Mouse (Mus musculus) embryonic facial prominence, embryonic 13.5 days (tissue): ENCODE results near the gene Taf3. TPM values are rescaled to one million over a fixed set of nuclear protein-coding genes. Genes with fewer than 3 reads are reported as not detected.

ENCODE experiments used
- ATAC-seq: fragments of 200-750 bp; cut with Nextera tagmentation; 2 replicates; pipeline ENCODE4 v1.8.0; 2017; ENCODE audit warnings: low read depth; ENCODE audit not compliant: insufficient number of reproducible peaks, insufficient read depth, low FRiP score, low TSS enrichment
- H3K27ac ChIP-seq: fragments of 300-500 bp; sonication (generic); 2 replicates; pipeline ENCODE4 v1.5.1; 2015; ENCODE audit warnings: moderate library complexity, mild to moderate bottlenecking, inconsistent platforms
- H3K27me3 ChIP-seq: fragments of 300-500 bp; sonication (generic); 2 replicates; pipeline ENCODE4 v1.6.1; 2015; ENCODE audit warnings: mild to moderate bottlenecking, inconsistent platforms
- H3K36me3 ChIP-seq: fragments of 300-500 bp; sonication (generic); 2 replicates; pipeline ENCODE4 v1.6.1; 2015; ENCODE audit warnings: mild to moderate bottlenecking, inconsistent platforms
- H3K4me1 ChIP-seq: fragments of 300-500 bp; sonication (generic); 2 replicates; pipeline ENCODE4 v1.6.1; 2015; ENCODE audit warnings: inconsistent platforms
- H3K4me2 ChIP-seq: fragments of 300-500 bp; sonication (generic); 2 replicates; pipeline ENCODE4 v1.6.1; 2015; ENCODE audit warnings: moderate library complexity, mild to moderate bottlenecking, inconsistent platforms
- H3K4me3 ChIP-seq: fragments of 300-500 bp; sonication (generic); 2 replicates; pipeline ENCODE4 v1.5.1; 2015; ENCODE audit warnings: mild to moderate bottlenecking, inconsistent platforms
- H3K9ac ChIP-seq: fragments of 300-500 bp; sonication (generic); 2 replicates; pipeline ENCODE4 v1.6.1; 2015; ENCODE audit warnings: mild to moderate bottlenecking, inconsistent platforms
- H3K9me3 ChIP-seq: fragments of 300-500 bp; sonication (generic); 2 replicates; pipeline ENCODE4 v1.6.1; 2016; ENCODE audit warnings: inconsistent platforms
- WGBS: fragments of 180-500 bp; shearing (Covaris S2); methylation state at CpG from one replicate; pipeline ENCODE4 v1.1.7; 2015; ENCODE audit warnings: mixed read lengths; 5-methylcytosine and 5-hydroxymethylcytosine counted together
- polyA plus RNA-seq: library from polyadenylated mRNA; unstranded; fragments of >200 nt; fragmentation: Nextera tagmentation; extraction: Ambion mirVana; gene quantifications from 2 replicates; pipeline ENCODE4 v1.2.1, GENCODE M21; 2015

Gene Taf3
- polyA plus RNA-seq, 1 experiment from 2014 or later = 16.3 TPM

GRCm38 (mm10) chr2:9871798-9872197, 176.6 kb downstream of the Taf3 start:
- Histone ChIP-seq H3K36me3 (peaks cover 7% of the 10 kb centered on the region), H3K4me1 (peaks cover 36% of the 10 kb centered on the region), H3K27ac (no peak overlapping the region; the same call in 1 of the 2 replicates), H3K9me3 (no peaks in the 10 kb centered on the region), H3K9ac (peak overlapping the region; percentile 67), H3K4me3 (peak overlapping the region; percentile 54), H3K4me2 (peak overlapping the region; percentile 90), H3K27me3 (peaks cover 60% of the 10 kb centered on the region)
- no peak for ATAC-seq
- WGBS = 32% methylated on average over 6 of the region's 6 CpGs

- H3K4me2 ChIP-seq = peak overlapping the region; percentile 90
- no peak for ATAC-seq
- H3K9ac ChIP-seq = peak overlapping the region; percentile 67
- peaks cover 55% of the 10 kb centered on the region for H3K27me3 ChIP-seq
- H3K4me3 ChIP-seq = peak overlapping the region; percentile 54; the same call in 1 of the 2 replicates
- 19% methylated on average over 4 of the region's 4 CpGs for WGBS
- no peak overlapping the region for H3K27ac ChIP-seq
- peaks cover 7% of the 10 kb centered on the region for H3K36me3 ChIP-seq
- peaks cover 32% of the 10 kb centered on the region for H3K4me1 ChIP-seq
- H3K9me3 ChIP-seq = no peaks in the 10 kb centered on the region
These were observed 177.2 kb downstream of the Taf3 start for GRCm38 (mm10) chr2:9871141-9871716.

- H3K27me3 ChIP-seq = peaks cover 15% of the 10 kb centered on the region
- H3K4me3 ChIP-seq = no peak overlapping the region
- no peak overlapping the region for H3K9ac ChIP-seq
- no peak for ATAC-seq
- H3K4me1 ChIP-seq = peaks cover 14% of the 10 kb centered on the region
- no peak overlapping the region for H3K27ac ChIP-seq
- H3K4me2 ChIP-seq = no peak overlapping the region
- H3K36me3 ChIP-seq = peaks cover 8% of the 10 kb centered on the region
- WGBS = 80% methylated on average over 12 of the region's 12 CpGs
- no peaks in the 10 kb centered on the region for H3K9me3 ChIP-seq
These were observed 181.1 kb downstream of the Taf3 start for GRCm38 (mm10) chr2:9867092-9867825.

Other genes with a start within 250 kb of the Taf3 start
- 1.0 TPM in 1 of 2 replicates, not detected in the other for gene 4930412O13Rik, start 167.3 kb downstream of the Taf3 start, polyA plus RNA-seq
- gene 9230102O04Rik, start 159.1 kb downstream of the Taf3 start, polyA plus RNA-seq = 0.70 and 0.79 TPM in 2 replicates
- gene Gata3, start 158.6 kb downstream of the Taf3 start, polyA plus RNA-seq = 21.7 and 29.8 TPM in 2 replicates
- 501 and 563 TPM in 2 replicates for gene Atp5c1, start 31.9 kb upstream of the Taf3 start, polyA plus RNA-seq
- gene Kin, start 32.0 kb upstream of the Taf3 start, polyA plus RNA-seq = 33.3 and 35.1 TPM in 2 replicates
- 0.08 and 3.0 TPM in 2 replicates for gene Itih2, start 82.8 kb upstream of the Taf3 start, polyA plus RNA-seq
- gene Itih5, start 105.0 kb upstream of the Taf3 start, polyA plus RNA-seq = 5.0 and 6.5 TPM in 2 replicates